Mouse (Mus musculus) hindbrain, embryonic 12.5 days (tissue): ENCODE measurements at regions not wholly inside any gene's neighbourhood (a gene's known extent, or its start where the extent isn't known, plus 50 kb on each side); places are given as distances from the start of the nearest gene placed in this dataset.

Experiments
- ATAC-seq: fragments of 200-750 bp; cut with Nextera tagmentation; 2 replicates; pipeline ENCODE4 v1.8.0; 2017; ENCODE audit warnings: moderate TSS enrichment; ENCODE audit not compliant: low FRiP score
- H3K27ac ChIP-seq: fragments of 300-500 bp; sonication (generic); 2 replicates; pipeline ENCODE4 v1.5.1; 2016; ENCODE audit warnings: mild to moderate bottlenecking
- H3K27me3 ChIP-seq: fragments of 300-500 bp; sonication (generic); 2 replicates; pipeline ENCODE4 v1.6.1; 2016; ENCODE audit warnings: mild to moderate bottlenecking
- H3K36me3 ChIP-seq: fragments of 300-500 bp; sonication (generic); 2 replicates; pipeline ENCODE4 v1.6.1; 2016; ENCODE audit warnings: mild to moderate bottlenecking
- H3K4me1 ChIP-seq: fragments of 300-500 bp; sonication (generic); 2 replicates; pipeline ENCODE4 v1.6.1; 2016
- H3K4me2 ChIP-seq: fragments of 300-500 bp; sonication (generic); replicated peaks from 2 replicates; pipeline ENCODE4 v1.6.1; 2016; ENCODE audit warnings: mild to moderate bottlenecking
- H3K4me3 ChIP-seq: fragments of 300-500 bp; sonication (generic); 2 replicates; pipeline ENCODE4 v1.5.1; 2016; ENCODE audit warnings: mild to moderate bottlenecking
- H3K9ac ChIP-seq: fragments of 300-500 bp; sonication (generic); 2 replicates; pipeline ENCODE4 v1.6.1; 2016; ENCODE audit warnings: mild to moderate bottlenecking, moderate library complexity
- H3K9me3 ChIP-seq: fragments of 300-500 bp; sonication (generic); replicated peaks from 2 replicates; pipeline ENCODE4 v1.6.1; 2016; ENCODE audit warnings: mild to moderate bottlenecking
- WGBS: fragments of 180-500 bp; shearing (Covaris S2); methylation state at CpG from one replicate; pipeline ENCODE4 v1.1.7; 2016; 5-methylcytosine and 5-hydroxymethylcytosine counted together

DNA sequence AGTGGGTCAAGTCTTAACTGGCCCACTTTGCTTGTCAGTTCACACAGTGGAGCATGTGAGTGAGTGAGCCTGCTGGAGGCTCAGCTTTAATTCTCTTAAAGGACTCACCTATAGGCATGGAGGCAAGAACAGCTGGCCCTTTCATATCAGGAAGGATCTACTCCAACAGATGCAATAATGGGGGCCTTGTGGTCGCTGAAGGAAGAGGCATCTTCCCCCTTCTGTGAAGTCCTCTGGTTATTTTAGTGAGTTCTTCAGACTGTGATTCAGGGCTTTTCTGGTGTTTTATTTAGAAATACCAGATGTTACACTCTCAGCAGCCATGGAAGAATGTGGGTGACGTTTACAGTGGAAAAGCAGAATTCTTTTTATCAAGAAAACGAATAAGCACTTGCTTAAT is 516.9 kb downstream of the Col12a1 start:
- Histone ChIP-seq H3K4me3 (no peak overlapping the region), H3K36me3 (no peaks in the 10 kb centered on the region), H3K9ac (no peak overlapping the region), H3K27ac (no peak overlapping the region), H3K4me2 (no peak overlapping the region), H3K9me3 (no peaks in the 10 kb centered on the region), H3K4me1 (no peaks in the 10 kb centered on the region), H3K27me3 (no peaks in the 10 kb centered on the region)
- WGBS: 73% methylated on average over 3 of the region's 3 CpGs
- ATAC-seq: no peak

DNA sequence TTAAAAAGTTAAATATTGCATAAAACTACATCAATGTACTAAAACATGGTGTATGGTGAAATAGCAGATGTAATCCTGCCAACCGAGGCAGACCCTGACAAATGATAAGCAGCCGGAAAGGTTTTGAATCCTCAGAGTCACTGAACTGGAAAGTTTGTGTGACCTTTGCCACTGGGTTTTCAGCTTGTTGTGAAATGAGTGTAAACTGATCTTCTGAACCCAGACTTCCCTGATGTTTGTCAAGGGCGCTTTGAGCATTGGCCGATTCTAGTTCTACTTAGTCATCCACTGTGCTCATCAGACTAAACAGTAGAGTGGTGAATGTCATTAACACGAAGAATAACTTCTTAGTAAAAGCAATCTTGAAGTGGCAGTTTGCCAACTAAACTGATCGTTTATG is 505.3 kb downstream of the Col12a1 start:
- Histone ChIP-seq H3K27me3 (no peaks in the 10 kb centered on the region), H3K9me3 (no peaks in the 10 kb centered on the region), H3K27ac (no peak overlapping the region), H3K4me2 (no peak overlapping the region), H3K4me1 (no peaks in the 10 kb centered on the region), H3K4me3 (no peak overlapping the region), H3K36me3 (no peaks in the 10 kb centered on the region), H3K9ac (no peak overlapping the region)
- no peak for ATAC-seq
- WGBS: 47% methylated on average over 6 of the region's 6 CpGs

DNA sequence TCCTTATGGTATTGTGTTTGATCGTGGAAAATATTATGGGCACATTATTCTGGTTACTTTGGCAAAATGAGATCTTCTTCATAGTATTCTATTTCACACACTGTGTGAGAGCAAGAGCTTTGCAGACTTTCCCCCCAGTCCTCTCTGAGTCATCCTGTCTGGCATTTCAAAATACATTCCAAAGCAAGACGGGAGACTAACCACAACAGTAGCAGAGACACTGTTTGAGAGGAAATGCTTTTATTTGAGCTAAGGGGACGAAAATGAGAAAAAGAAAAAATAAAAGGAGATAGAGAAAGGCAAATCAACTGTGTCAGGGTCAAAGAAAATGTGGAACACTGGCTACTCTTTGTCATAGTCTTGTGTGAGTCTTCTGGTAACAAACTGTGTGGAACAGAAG is 502.6 kb downstream of the Col12a1 start:
- H3K9me3 ChIP-seq: no peaks in the 10 kb centered on the region
- H3K27me3 ChIP-seq: no peaks in the 10 kb centered on the region
- H3K9ac ChIP-seq: no peak overlapping the region
- H3K4me1 ChIP-seq: no peaks in the 10 kb centered on the region
- no peak overlapping the region for H3K27ac ChIP-seq
- WGBS: 62% methylated on average over 3 of the region's 3 CpGs
- no peak overlapping the region for H3K4me2 ChIP-seq
- H3K36me3 ChIP-seq: no peaks in the 10 kb centered on the region
- no peak overlapping the region for H3K4me3 ChIP-seq
- ATAC-seq: no peak

DNA sequence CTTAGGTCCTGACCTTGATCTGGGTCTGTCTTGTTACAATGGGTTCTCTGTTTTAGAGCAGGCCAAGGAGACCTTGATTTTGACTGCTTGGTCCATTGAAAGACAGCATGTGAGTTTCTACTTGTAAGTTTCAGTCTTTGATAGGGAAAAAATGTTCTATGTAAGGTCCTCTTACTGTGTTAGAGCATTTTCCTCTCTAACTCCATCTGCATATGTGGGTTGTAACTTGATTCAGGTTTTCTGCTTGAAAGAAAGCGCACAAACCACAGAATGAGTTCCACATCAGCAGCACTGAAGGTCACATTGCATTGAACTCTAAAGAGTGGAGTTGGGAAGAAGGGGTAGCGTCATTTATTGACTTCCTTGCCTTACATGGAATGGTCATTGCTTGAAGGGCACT is 502.2 kb downstream of the Col12a1 start:
- ATAC-seq: no peak
- Histone ChIP-seq H3K9ac (no peak overlapping the region), H3K4me3 (no peak overlapping the region), H3K4me1 (no peaks in the 10 kb centered on the region), H3K36me3 (no peaks in the 10 kb centered on the region), H3K27me3 (no peaks in the 10 kb centered on the region), H3K4me2 (no peak overlapping the region), H3K27ac (no peak overlapping the region), H3K9me3 (no peaks in the 10 kb centered on the region)
- 81% methylated on average over 2 of the region's 2 CpGs for WGBS

DNA sequence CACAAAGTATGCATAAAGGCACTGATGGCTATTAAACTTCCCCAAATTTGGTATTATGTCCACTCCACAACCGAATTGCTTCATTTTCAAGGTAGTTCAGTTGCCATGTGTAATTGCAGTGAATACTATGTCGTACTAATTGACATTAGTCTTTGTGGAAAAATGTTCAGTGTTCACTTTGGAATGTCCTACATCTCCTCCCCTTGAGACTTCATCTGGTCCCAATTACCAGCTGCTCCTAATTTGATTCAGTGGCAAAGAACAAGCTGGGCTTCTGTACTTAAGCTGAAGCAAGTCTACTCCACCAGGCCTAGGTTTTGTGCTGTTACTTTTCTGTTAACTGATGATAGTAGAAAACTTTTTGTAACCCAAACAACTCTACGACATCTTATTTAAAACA is 485.6 kb downstream of the Col12a1 start:
- H3K36me3 ChIP-seq: no peaks in the 10 kb centered on the region
- no peak overlapping the region for H3K27ac ChIP-seq
- H3K4me1 ChIP-seq: no peaks in the 10 kb centered on the region
- no peak overlapping the region for H3K9ac ChIP-seq
- no peaks in the 10 kb centered on the region for H3K27me3 ChIP-seq
- no peak overlapping the region for H3K4me3 ChIP-seq
- H3K4me2 ChIP-seq: no peak overlapping the region
- WGBS: 75% methylated on average over 3 of the region's 3 CpGs
- ATAC-seq: no peak
- H3K9me3 ChIP-seq: no peaks in the 10 kb centered on the region

DNA sequence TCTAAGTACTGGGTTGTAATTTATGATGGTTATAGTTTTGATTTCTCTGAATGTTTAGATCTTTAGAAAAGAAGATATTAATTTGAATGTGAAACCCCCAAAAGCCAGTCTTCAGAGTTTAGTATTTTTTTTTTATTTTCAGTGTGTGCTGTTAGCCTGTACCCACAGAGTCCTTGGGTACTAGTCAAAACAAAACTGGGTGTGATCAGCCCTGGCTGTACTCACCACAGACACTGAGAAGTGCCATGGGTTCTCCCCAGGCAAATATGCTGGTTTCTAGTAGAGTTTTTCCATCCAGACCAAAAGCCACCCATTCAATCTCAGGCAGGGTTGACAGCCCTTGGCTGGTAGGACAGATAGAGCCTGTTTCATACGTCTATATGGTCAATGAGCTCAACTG is 484.9 kb downstream of the Col12a1 start:
- 78% methylated on average over 1 of the region's 1 CpGs for WGBS
- no peak for ATAC-seq
- no peaks in the 10 kb centered on the region for H3K9me3 ChIP-seq
- H3K9ac ChIP-seq: no peak overlapping the region
- no peaks in the 10 kb centered on the region for H3K36me3 ChIP-seq
- no peak overlapping the region for H3K4me3 ChIP-seq
- H3K27me3 ChIP-seq: no peaks in the 10 kb centered on the region
- H3K4me2 ChIP-seq: no peak overlapping the region
- H3K27ac ChIP-seq: no peak overlapping the region
- no peaks in the 10 kb centered on the region for H3K4me1 ChIP-seq

DNA sequence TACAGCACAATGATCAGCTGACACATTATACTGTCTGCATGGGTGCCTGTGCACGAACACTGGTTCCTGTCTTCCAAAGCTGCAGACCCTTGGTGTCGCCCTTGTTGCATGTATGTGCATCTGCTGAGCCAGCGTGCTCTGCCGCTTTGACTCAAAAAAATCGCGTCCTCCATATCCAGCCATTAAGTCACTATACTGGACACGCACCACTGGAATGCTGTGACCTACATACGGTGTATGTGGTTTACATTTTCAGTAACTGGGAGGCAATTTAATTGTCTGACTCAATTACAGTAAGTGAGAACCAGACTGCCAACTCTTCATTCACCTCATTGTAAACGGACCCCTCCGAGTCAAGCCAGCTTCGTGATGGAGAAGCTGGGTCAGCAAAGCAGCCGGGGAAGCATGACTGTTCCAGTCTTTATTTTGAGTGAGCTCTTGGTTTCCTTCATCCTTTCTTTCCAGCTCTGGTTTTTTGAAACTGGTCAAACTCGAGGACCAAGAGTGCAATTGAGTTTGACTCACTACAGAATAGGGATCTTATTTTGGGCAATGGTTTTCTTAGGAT is 448.9 kb downstream of the Col12a1 start:
- no peaks in the 10 kb centered on the region for H3K36me3 ChIP-seq
- no peaks in the 10 kb centered on the region for H3K27me3 ChIP-seq
- WGBS: 88% methylated on average over 13 of the region's 13 CpGs
- H3K4me1 ChIP-seq: no peaks in the 10 kb centered on the region
- no peak overlapping the region for H3K4me3 ChIP-seq
- no peak overlapping the region for H3K27ac ChIP-seq
- no peaks in the 10 kb centered on the region for H3K9me3 ChIP-seq
- H3K9ac ChIP-seq: no peak overlapping the region
- no peak overlapping the region for H3K4me2 ChIP-seq
- ATAC-seq: no peak

DNA sequence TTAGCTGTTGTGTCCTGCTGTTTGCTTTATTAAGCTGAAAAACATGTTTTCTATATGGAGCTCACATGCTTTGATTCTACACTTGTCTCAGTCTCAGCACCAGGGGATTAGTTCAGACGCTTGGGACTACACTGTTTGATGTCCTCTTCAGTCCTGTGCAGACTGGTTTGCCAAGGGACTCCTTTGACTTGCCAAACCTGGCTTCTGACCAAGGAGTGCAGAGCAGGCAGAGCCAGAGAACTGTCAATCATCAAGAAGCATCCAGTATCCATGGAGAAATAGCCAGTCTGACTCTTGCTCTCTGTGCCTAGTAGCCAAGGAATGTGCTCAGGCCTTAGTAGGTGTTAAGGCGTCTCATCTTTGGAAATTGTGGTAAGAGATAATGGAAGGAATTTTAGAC is 448.4 kb downstream of the Col12a1 start:
- 86% methylated on average over 2 of the region's 2 CpGs for WGBS
- Histone ChIP-seq H3K36me3 (no peaks in the 10 kb centered on the region), H3K4me3 (no peak overlapping the region), H3K9ac (no peak overlapping the region), H3K27ac (no peak overlapping the region), H3K9me3 (no peaks in the 10 kb centered on the region), H3K27me3 (no peaks in the 10 kb centered on the region), H3K4me1 (no peaks in the 10 kb centered on the region), H3K4me2 (no peak overlapping the region)
- no peak for ATAC-seq

DNA sequence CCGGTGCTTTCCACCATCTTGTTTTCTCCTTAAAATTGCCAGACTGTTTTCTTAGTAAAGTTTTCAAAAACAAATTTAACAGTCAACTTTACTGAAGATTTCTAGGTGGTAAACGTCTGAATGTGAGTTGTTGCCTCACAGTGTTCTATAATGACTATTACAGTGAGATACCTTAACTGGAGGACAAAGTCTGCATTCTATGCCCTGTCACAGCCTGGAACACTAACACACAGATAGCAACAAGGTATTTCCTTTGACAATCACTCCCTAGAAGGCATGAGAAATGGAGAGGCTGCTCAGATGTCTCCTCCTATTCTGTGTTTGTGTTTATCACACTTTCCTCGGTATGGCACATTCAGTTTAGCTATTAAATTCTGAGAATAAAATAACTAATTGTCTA is 430.8 kb downstream of the Col12a1 start:
- Histone ChIP-seq H3K9me3 (no peaks in the 10 kb centered on the region), H3K4me1 (no peaks in the 10 kb centered on the region), H3K9ac (no peak overlapping the region), H3K4me2 (no peak overlapping the region), H3K4me3 (no peak overlapping the region), H3K27ac (no peak overlapping the region), H3K27me3 (no peaks in the 10 kb centered on the region), H3K36me3 (no peaks in the 10 kb centered on the region)
- whole genome bisulfite sequencing: 92% methylated on average over 3 of the region's 3 CpGs
- ATAC-seq: no peak

DNA sequence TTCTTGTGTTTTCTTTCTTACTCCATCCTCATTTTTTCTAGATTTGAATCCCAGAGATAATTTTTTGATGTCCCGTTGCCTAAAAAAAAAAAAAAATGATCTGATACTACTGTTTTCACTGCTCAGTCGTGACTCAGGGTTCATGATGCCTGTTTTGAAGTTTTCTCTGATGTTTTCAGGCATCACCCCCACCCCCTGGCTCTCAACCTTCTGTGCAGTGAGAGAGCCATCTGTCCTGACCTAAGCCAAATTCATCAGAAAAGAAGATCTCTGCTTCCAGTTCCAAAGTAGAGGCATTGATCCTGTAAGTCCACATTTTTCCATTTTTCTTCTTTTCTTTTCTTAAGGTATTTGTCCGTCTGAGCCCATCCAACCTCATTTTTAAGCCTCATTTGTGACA is 423.3 kb downstream of the Col12a1 start:
- Histone ChIP-seq H3K9me3 (no peaks in the 10 kb centered on the region), H3K27ac (no peak overlapping the region), H3K4me3 (no peak overlapping the region), H3K27me3 (no peaks in the 10 kb centered on the region), H3K4me1 (no peaks in the 10 kb centered on the region), H3K9ac (no peak overlapping the region), H3K36me3 (no peaks in the 10 kb centered on the region), H3K4me2 (no peak overlapping the region)
- ATAC-seq: no peak
- 80% methylated on average over 3 of the region's 3 CpGs for WGBS

DNA sequence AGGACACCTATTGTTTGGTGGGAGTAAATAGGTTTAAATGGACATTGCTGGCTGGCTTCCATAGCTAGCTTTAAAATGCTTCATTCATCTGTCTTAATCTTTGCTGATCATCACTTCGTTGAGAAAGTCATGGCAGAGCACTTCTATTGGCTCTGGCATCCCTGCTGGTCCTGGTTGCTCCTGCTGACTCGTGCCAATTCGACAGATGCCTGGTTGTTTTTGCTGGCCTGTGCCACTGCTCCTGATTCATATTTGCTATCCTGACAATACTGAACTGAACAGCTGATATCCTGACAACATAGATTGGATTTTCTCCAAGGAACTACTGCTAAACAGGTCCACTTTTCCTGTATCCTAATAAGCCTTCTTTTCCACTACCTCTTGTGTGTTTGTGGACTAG is 417.1 kb downstream of the Col12a1 start:
- Histone ChIP-seq H3K4me2 (no peak overlapping the region), H3K4me3 (no peak overlapping the region), H3K9me3 (no peaks in the 10 kb centered on the region), H3K9ac (no peak overlapping the region), H3K27ac (no peak overlapping the region), H3K27me3 (no peaks in the 10 kb centered on the region), H3K4me1 (no peaks in the 10 kb centered on the region), H3K36me3 (no peaks in the 10 kb centered on the region)
- 63% methylated on average over 3 of the region's 3 CpGs for WGBS
- no peak for ATAC-seq

DNA sequence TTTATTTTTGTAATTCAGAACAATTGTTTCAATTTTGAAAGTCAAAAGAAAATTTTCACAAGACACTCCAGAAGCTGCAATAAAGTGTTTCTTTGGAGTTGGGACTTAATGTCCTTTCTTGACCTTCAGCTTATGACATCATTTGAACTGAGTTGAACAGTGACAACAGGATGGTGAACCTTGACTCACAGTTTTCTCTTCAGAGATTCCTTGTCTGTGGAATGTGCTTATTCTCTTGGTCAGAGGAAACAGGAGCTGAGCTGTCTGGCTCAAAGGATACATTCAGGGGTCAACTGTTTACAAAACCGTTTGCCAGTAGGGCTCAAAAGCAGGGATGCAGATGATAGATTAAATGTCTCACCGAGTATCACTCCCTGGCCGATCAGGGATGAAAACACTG is 408.0 kb downstream of the Col12a1 start:
- Histone ChIP-seq H3K4me1 (no peaks in the 10 kb centered on the region), H3K4me3 (no peak overlapping the region), H3K9ac (no peak overlapping the region), H3K9me3 (no peaks in the 10 kb centered on the region), H3K4me2 (no peak overlapping the region), H3K27me3 (no peaks in the 10 kb centered on the region), H3K27ac (no peak overlapping the region), H3K36me3 (no peaks in the 10 kb centered on the region)
- ATAC-seq: no peak
- WGBS: 71% methylated on average over 3 of the region's 3 CpGs

DNA sequence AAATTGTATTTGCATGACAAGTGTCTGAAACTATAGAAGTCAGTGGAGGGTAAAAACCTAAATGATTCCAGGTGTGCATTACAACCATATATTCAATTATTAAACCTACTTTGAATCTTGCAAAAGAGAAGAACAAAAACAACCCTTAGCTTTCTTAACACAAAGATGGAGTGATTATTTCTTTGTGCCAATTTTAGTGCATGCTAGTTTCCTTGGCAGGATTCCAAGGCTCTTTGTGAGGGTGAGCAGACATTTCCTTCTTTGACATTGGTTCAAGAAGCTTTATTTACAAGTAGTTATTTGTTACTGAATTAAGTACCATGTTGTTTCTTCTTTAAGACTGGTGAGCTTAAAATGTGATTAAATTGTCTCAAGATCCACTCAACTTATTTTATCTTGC is 401.2 kb downstream of the Col12a1 start:
- Histone ChIP-seq H3K4me1 (no peaks in the 10 kb centered on the region; the same call in 1 of the 2 replicates), H3K27me3 (no peaks in the 10 kb centered on the region), H3K4me3 (no peak overlapping the region), H3K9me3 (no peaks in the 10 kb centered on the region), H3K27ac (no peak overlapping the region), H3K9ac (no peak overlapping the region), H3K36me3 (no peaks in the 10 kb centered on the region), H3K4me2 (no peak overlapping the region)
- no peak for ATAC-seq
